Mouse (Mus musculus) embryonic fibroblast, embryonic 13.5 days (primary cell): Measurements from ENCODE around the gene I830077J02Rik.

Experiments used
- CTCF ChIP-seq: IDR thresholded peaks from 2 replicates; pipeline ENCODE4 v1.5.1; 2011; ENCODE audit warnings: mild to moderate bottlenecking, control low read depth, low read length, moderate library complexity, borderline replicate concordance; ENCODE audit not compliant: insufficient read depth
- POLR2A ChIP-seq: IDR thresholded peaks from 2 replicates; pipeline ENCODE4 v1.6.1; 2011; ENCODE audit warnings: low read depth, mild to moderate bottlenecking, control low read depth, low read length, moderate library complexity

GRCm38 (mm10) chr3:105932240-105933071 is at the start of gene I830077J02Rik:
- no peak for TF ChIP-seq POLR2A
- TF ChIP-seq CTCF: no peak
